Mouse (Mus musculus) intestine, embryonic 15.5 days (tissue): Measurements from ENCODE around the gene Ip6k2. TPM values are rescaled to one million over a fixed set of nuclear protein-coding genes. Genes with fewer than 3 reads are reported as not detected.

Source experiments
- ATAC-seq: fragments of 200-750 bp; cut with Nextera tagmentation; 2 replicates; pipeline ENCODE4 v1.8.0; 2017; ENCODE audit warnings: moderate TSS enrichment, moderate library complexity
- H3K27ac ChIP-seq: fragments of 300-500 bp; sonication (generic); 2 replicates; pipeline ENCODE4 v1.5.1; 2015; ENCODE audit warnings: mild to moderate bottlenecking, inconsistent platforms
- H3K27me3 ChIP-seq: fragments of 300-500 bp; sonication (generic); replicated peaks from 2 replicates; pipeline ENCODE4 v1.6.1; 2015; ENCODE audit warnings: inconsistent platforms
- H3K36me3 ChIP-seq: fragments of 300-500 bp; sonication (generic); 2 replicates; pipeline ENCODE4 v1.6.1; 2015; ENCODE audit warnings: inconsistent platforms
- H3K4me1 ChIP-seq: fragments of 300-500 bp; sonication (generic); replicated peaks from 2 replicates; pipeline ENCODE4 v1.6.1; 2015; ENCODE audit warnings: inconsistent platforms
- H3K4me2 ChIP-seq: fragments of 300-500 bp; sonication (generic); replicated peaks from 2 replicates; pipeline ENCODE4 v1.6.1; 2015; ENCODE audit warnings: mild to moderate bottlenecking, inconsistent platforms
- H3K4me3 ChIP-seq: fragments of 300-500 bp; sonication (generic); replicated peaks from 2 replicates; pipeline ENCODE4 v1.5.1; 2015; ENCODE audit warnings: inconsistent platforms
- H3K9ac ChIP-seq: fragments of 300-500 bp; sonication (generic); 2 replicates; pipeline ENCODE4 v1.6.1; 2015; ENCODE audit warnings: inconsistent platforms
- H3K9me3 ChIP-seq: fragments of 300-500 bp; sonication (generic); 2 replicates; pipeline ENCODE4 v1.6.1; 2016; ENCODE audit warnings: inconsistent platforms
- WGBS: fragments of 180-500 bp; shearing (Covaris S2); methylation state at CpG from one replicate; pipeline ENCODE4 v1.1.7; 2015; 5-methylcytosine and 5-hydroxymethylcytosine counted together
- polyA plus RNA-seq: library from polyadenylated mRNA; unstranded; fragments of >200 nt; fragmentation: Nextera tagmentation; extraction: Ambion mirVana; gene quantifications from 2 replicates; pipeline ENCODE4 v1.2.1, GENCODE M21; 2015

The Ip6k2 gene
- 62.6 and 65.0 TPM in 2 replicates for polyA plus RNA-seq

- no peaks in the 10 kb centered on the region for H3K27me3 ChIP-seq
- H3K9me3 ChIP-seq: no peaks in the 10 kb centered on the region
- H3K36me3 ChIP-seq: 0 out of 2 replicates have a peak, but pooled peaks cover 1% of the 10 kb centered on the region
- H3K4me3 ChIP-seq: peak within 1 kb of the TSS; percentile 84
- H3K4me2 ChIP-seq: peak within 1 kb of the TSS; percentile 66
- ATAC-seq: peak; percentile 98
- peak within 1 kb of the TSS; percentile 89 for H3K9ac ChIP-seq
- peak within 1 kb of the TSS; percentile 83 for H3K27ac ChIP-seq
- under 1% methylated on average over 56 of the region's 56 CpGs for WGBS
- H3K4me1 ChIP-seq: peaks cover 31% of the 10 kb centered on the region
Observed at GRCm38 (mm10) chr9:108783548-108784463, at the start of gene Ip6k2. TSS of gene Ip6k2 (plus strand) at chr9:108783796.

- Histone ChIP-seq H3K9ac (no peak overlapping the region), H3K27me3 (no peaks in the 10 kb centered on the region), H3K4me3 (no peak overlapping the region), H3K9me3 (no peaks in the 10 kb centered on the region), H3K27ac (no peak overlapping the region), H3K4me1 (no peaks in the 10 kb centered on the region), H3K36me3 (peaks cover 14% of the 10 kb centered on the region), H3K4me2 (no peak overlapping the region)
- no peak for ATAC-seq
Observed at GRCm38 (mm10) chr9:108734626-108735025, 49.0 kb upstream of the Ip6k2 start.

- no peak overlapping the region for H3K4me2 ChIP-seq
- no peaks in the 10 kb centered on the region for H3K4me1 ChIP-seq
- 39% methylated on average over 3 of the region's 3 CpGs for WGBS
- H3K36me3 ChIP-seq: peaks cover 22% of the 10 kb centered on the region
- H3K4me3 ChIP-seq: no peak overlapping the region
- H3K27ac ChIP-seq: no peak overlapping the region
- no peak overlapping the region for H3K9ac ChIP-seq
- no peaks in the 10 kb centered on the region for H3K27me3 ChIP-seq
- ATAC-seq: no peak
- no peaks in the 10 kb centered on the region for H3K9me3 ChIP-seq
Observed at GRCm38 (mm10) chr9:108739239-108739638, 44.4 kb upstream of the Ip6k2 start.

- no peak overlapping the region for H3K4me3 ChIP-seq
- no peak overlapping the region for H3K9ac ChIP-seq
- H3K36me3 ChIP-seq: peaks cover 15% of the 10 kb centered on the region
- no peak for ATAC-seq
- 94% methylated on average over 1 of the region's 1 CpGs for WGBS
- H3K4me1 ChIP-seq: no peaks in the 10 kb centered on the region
- no peaks in the 10 kb centered on the region for H3K9me3 ChIP-seq
- no peaks in the 10 kb centered on the region for H3K27me3 ChIP-seq
- H3K4me2 ChIP-seq: no peak overlapping the region
- H3K27ac ChIP-seq: no peak overlapping the region
Observed at GRCm38 (mm10) chr9:108740062-108740461, 43.5 kb upstream of the Ip6k2 start.

- Histone ChIP-seq H3K27ac (no peak overlapping the region), H3K4me2 (no peak overlapping the region), H3K4me3 (no peak overlapping the region), H3K9me3 (no peaks in the 10 kb centered on the region), H3K36me3 (peaks cover 18% of the 10 kb centered on the region), H3K27me3 (no peaks in the 10 kb centered on the region), H3K4me1 (no peaks in the 10 kb centered on the region), H3K9ac (no peak overlapping the region)
- no peak for ATAC-seq
- WGBS: 92% methylated on average over 9 of the region's 9 CpGs
Observed at GRCm38 (mm10) chr9:108742048-108742447, 41.5 kb upstream of the Ip6k2 start.

- H3K27ac ChIP-seq: no peak overlapping the region
- no peak overlapping the region for H3K9ac ChIP-seq
- H3K4me2 ChIP-seq: no peak overlapping the region
- H3K36me3 ChIP-seq: peaks cover 26% of the 10 kb centered on the region
- no peak overlapping the region for H3K4me3 ChIP-seq
- ATAC-seq: 0 out of 2 replicates have a peak, but pooled peaks have one; percentile 31
- 82% methylated on average over 14 of the region's 14 CpGs for WGBS
- no peaks in the 10 kb centered on the region for H3K9me3 ChIP-seq
- H3K27me3 ChIP-seq: no peaks in the 10 kb centered on the region
- no peaks in the 10 kb centered on the region for H3K4me1 ChIP-seq
Observed at GRCm38 (mm10) chr9:108746876-108747499, 36.6 kb upstream of the Ip6k2 start.

- Histone ChIP-seq H3K36me3 (peaks cover 23% of the 10 kb centered on the region), H3K27me3 (no peaks in the 10 kb centered on the region), H3K4me3 (no peak overlapping the region), H3K9me3 (no peaks in the 10 kb centered on the region), H3K4me1 (no peaks in the 10 kb centered on the region), H3K9ac (no peak overlapping the region), H3K4me2 (no peak overlapping the region), H3K27ac (no peak overlapping the region)
- WGBS: 80% methylated on average over 3 of the region's 3 CpGs
- ATAC-seq: no peak
Observed at GRCm38 (mm10) chr9:108747694-108748093, 35.9 kb upstream of the Ip6k2 start.

GRCm38 (mm10) chr9:108748600-108749183 is 34.9 kb upstream of the Ip6k2 start:
- ATAC-seq: no peak
- Histone ChIP-seq H3K27me3 (no peaks in the 10 kb centered on the region), H3K9me3 (no peaks in the 10 kb centered on the region), H3K4me1 (no peaks in the 10 kb centered on the region), H3K4me2 (no peak overlapping the region), H3K36me3 (peaks cover 15% of the 10 kb centered on the region), H3K27ac (no peak overlapping the region), H3K9ac (no peak overlapping the region), H3K4me3 (no peak overlapping the region)
- 84% methylated on average over 11 of the region's 11 CpGs for WGBS

GRCm38 (mm10) chr9:108750616-108751015 is 33.0 kb upstream of the Ip6k2 start:
- no peak overlapping the region for H3K4me3 ChIP-seq
- 82% methylated on average over 11 of the region's 11 CpGs for WGBS
- H3K4me2 ChIP-seq: no peak overlapping the region
- H3K9me3 ChIP-seq: no peaks in the 10 kb centered on the region
- no peaks in the 10 kb centered on the region for H3K4me1 ChIP-seq
- H3K27ac ChIP-seq: no peak overlapping the region
- no peak for ATAC-seq
- H3K36me3 ChIP-seq: peaks cover 13% of the 10 kb centered on the region
- H3K27me3 ChIP-seq: no peaks in the 10 kb centered on the region
- H3K9ac ChIP-seq: no peak overlapping the region

GRCm38 (mm10) chr9:108752142-108752920 is 31.3 kb upstream of the Ip6k2 start:
- Histone ChIP-seq H3K4me2 (no peak overlapping the region), H3K4me3 (no peak overlapping the region), H3K27me3 (no peaks in the 10 kb centered on the region), H3K9ac (no peak overlapping the region), H3K4me1 (no peaks in the 10 kb centered on the region), H3K36me3 (peaks cover 8% of the 10 kb centered on the region), H3K9me3 (no peaks in the 10 kb centered on the region), H3K27ac (no peak overlapping the region)
- no peak for ATAC-seq
- 82% methylated on average over 11 of the region's 11 CpGs for WGBS

GRCm38 (mm10) chr9:108753326-108753725 is 30.3 kb upstream of the Ip6k2 start:
- WGBS: 70% methylated on average over 9 of the region's 9 CpGs
- H3K27ac ChIP-seq: no peak overlapping the region
- H3K9me3 ChIP-seq: no peaks in the 10 kb centered on the region
- no peaks in the 10 kb centered on the region for H3K4me1 ChIP-seq
- no peak; the same call in 1 of the 2 replicates for ATAC-seq
- no peak overlapping the region for H3K4me3 ChIP-seq
- no peaks in the 10 kb centered on the region for H3K27me3 ChIP-seq
- H3K4me2 ChIP-seq: no peak overlapping the region
- H3K36me3 ChIP-seq: peaks cover 5% of the 10 kb centered on the region
- H3K9ac ChIP-seq: no peak overlapping the region

GRCm38 (mm10) chr9:108753976-108754375 is 29.6 kb upstream of the Ip6k2 start:
- ATAC-seq: no peak
- Histone ChIP-seq H3K9me3 (no peaks in the 10 kb centered on the region), H3K9ac (no peak overlapping the region), H3K4me1 (no peaks in the 10 kb centered on the region), H3K4me3 (no peak overlapping the region), H3K4me2 (no peak overlapping the region), H3K36me3 (no peaks in the 10 kb centered on the region; the same call in 1 of the 2 replicates), H3K27me3 (no peaks in the 10 kb centered on the region), H3K27ac (no peak overlapping the region)
- 79% methylated on average over 3 of the region's 3 CpGs for WGBS
